Mouse (Mus musculus) left cerebral cortex, postnatal 14 days (tissue): Measurements from ENCODE around the gene Ntn4. TPM values are rescaled to one million over a fixed set of nuclear protein-coding genes. Genes with fewer than 3 reads are reported as not detected.
A peak's percentile ranks its signal among the peaks of the same experiment; 100 is the strongest.

Experiments
- DNase-seq, 2 experiments: peaks; one replicate each; pipeline ENCODE4 v3.0.0; 2021 to 2022; ENCODE audit warnings: low spot score in 2 of 2, mixed read lengths in 1 of 2
- intact Hi-C: fragments of 180-260 bp; cut with DNase I; formaldehyde crosslinking; loops from one replicate; pipeline ENCODE4 v1.15.1; 2025
- total RNA-seq, 2 experiments: library from RNA; stranded (reverse); gene quantifications; 2 replicates each; pipeline ENCODE4 v1.2.3; 2021

Ntn4 gene
- total RNA-seq, 2 experiments from 2014 or later = 11.7 to 16.1 TPM

DNA sequence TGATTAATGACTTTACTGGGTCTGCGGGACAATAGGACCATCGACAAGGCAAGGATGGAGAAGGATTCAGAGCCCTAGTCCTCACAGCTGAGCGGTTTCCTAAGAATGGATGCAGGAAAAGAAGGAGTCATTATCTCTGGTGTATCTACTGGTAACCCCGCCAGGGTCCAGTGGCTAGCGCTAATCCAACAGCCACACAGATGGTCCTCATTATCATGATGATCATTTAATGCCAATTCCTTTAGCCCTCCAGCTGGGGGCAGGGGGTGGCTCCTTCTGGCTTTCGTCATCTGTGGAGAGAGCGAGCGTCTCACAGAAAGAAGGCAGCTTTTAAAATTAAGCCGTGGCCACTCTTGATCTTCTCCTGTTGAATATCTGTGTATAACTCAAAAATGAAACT is 4.5 kb upstream of the Ntn4 start:
- no peak for DNase-seq

DNA sequence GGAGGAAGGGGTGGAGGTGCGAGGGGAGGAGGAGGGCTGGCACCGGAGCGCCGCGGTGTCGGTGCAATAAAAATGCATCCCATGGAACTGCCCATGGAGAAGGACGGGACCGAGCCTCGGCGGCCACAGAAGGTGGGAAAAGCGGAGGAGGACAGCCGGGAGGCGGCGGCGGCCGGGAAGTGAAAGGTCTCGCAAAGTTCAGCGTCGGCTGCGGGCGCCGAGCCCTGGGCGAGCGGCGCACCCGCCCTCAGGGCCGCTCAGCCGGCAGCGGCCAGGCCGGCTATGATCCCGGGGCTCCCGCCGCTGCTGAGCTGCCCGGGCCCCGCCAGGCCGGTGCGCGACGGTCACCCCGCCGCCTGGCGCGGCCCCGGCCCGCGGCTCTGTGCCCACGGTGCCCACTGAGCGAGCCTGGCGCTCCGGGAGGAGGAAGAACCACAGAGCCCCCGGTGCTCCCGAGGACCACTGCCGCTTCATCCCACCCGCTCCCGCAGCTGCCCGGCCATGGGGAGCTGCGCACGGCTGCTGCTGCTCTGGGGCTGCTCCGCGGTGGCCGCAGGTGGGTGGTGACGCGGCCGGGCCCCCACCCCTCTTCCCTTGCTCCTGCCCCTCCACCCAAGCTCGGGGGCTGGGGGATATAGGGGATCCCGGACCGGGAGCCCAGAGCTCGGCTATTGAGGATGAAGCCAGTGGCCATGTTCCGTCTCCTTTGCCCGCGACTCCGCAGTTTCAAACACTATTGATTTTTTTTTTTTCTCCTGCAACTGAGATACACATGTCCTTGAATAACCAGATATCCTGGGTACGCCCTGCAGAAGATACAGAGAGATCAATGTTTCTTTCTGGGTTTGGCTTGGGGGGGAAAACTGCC is 706 bp downstream of the Ntn4 start:
- intact Hi-C loops = no loop called here
- DNase-seq = no peak

More for the DNA sequence above, 4.5 kb upstream of the Ntn4 start:
- intact Hi-C loops = no loop called here

DNA sequence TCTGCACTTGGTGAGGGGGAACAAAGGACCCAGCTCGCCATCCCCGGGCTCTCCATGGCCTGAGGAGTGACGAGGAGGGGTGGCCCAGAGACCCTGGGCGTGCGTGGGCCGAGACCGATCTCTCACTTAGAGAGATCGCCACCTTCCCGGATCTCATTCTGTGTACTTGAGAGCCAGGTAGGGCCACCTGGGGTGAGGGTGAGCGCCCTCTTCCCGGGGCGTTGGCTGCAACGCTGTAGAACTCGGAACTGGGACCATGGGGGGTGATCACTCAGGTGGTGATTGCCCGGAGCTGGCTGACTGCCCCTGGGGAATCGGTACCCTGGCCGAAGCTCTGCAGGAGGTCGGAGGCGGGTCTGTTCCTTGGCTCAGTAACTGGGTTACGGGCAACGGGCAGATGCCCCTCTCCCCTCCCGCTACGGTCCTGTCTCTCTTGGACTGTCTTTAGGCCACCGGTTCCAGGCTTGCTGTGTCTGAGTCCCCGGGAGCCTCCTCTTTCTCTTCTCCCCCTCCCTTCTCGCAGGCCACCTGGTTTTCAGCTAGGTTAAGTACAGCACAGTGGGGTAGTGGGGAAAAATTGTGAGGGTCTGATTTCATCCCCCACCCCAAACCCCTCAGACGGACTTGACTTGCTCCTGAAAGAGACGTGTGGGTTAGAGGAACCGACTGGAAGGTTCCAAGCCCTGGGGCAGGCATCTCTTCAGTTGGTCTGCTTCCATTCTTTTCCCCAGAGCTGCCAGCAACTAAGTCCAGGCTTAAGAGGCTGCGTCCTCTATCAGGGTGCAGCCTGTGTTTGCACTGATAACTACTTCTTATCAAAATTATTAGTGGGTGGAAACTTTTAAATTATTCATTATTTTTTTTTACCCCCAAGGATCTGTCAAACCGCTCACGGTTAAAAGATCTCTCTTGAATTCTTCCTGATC is 1.6 kb downstream of the Ntn4 start:
- DNase-seq = no peak
- intact Hi-C loops = no loop called here

DNA sequence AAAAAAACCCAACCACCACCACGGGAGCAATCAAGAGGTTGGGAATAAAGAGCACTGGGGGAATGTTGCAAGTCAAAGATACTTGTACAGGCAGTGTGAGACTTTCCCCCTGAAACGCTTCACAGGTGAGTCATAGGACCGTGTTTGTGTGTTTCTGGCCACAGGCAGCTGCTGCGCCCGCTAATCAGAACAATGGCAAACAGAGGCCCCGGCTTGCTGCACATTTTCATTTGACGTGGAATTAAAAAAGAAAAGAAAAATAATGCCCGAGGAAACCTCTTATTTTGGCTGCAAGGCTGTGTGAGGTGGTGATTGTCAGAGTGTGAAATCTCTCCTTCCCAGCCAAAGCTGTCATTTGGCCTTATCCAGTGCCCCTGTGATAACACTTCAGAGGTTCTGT is 2.4 kb downstream of the Ntn4 start:
- intact Hi-C loops = no loop called here
- DNase-seq = no peak

DNA sequence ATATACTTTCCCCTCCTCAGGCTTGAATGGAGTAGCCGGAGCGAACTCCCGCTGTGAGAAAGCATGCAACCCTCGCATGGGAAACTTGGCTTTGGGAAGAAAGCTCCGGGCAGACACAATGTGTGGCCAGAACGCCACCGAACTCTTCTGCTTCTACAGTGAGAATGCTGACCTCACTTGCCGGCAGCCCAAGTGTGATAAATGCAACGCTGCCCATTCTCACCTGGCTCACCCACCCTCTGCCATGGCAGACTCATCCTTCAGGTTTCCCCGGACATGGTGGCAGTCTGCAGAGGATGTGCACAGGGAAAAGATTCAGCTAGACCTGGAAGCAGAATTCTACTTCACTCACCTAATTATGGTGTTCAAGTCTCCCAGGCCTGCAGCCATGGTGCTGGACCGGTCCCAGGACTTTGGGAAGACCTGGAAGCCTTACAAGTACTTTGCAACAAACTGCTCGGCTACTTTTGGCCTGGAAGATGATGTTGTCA is 4.0 kb downstream of the Ntn4 start:
- intact Hi-C loops = no loop called here
- no peak for DNase-seq

DNA sequence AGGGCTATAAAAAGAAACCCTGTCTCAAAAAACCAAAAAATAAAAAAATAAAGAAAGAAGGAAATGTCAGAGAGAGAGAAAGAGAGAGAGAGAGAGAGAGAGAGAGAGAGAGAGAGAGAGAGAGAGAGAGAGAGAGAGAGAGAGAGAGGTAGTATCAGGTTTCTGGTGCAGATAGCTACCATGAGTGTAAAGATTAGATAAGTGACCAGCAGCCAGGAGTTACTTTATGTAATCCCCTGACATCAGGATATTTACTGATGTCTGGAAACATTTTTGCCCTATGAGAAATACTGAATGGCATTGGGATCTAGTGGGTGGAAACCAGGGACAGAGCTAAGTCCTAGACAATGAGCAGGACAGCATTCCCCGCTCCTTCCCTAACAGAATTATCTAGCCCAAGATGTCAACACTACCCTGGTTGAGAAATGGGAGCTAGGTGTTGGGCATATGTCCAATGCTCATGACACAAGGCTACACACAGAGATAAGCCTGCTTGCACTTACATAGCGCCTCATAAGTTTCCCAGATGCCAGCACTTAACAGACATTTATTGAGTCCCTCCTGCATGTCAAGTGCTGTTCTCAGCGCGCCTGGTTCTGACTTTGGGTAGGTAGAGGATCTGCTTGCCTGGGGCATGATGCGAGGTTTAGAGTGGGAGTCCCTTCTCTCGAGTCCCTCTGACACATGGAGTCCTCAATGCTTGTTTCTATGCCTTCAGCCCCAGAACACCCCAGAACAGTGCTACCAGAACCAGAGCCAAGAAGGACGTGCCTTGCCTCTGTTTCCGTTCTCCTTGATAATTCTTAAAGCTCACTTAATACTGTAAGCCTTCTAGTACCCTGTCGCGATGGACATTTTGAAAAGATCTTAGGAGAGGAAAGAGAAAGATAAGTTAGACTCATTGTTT is 7.4 kb downstream of the Ntn4 start:
- intact Hi-C loops = no loop called here

DNA sequence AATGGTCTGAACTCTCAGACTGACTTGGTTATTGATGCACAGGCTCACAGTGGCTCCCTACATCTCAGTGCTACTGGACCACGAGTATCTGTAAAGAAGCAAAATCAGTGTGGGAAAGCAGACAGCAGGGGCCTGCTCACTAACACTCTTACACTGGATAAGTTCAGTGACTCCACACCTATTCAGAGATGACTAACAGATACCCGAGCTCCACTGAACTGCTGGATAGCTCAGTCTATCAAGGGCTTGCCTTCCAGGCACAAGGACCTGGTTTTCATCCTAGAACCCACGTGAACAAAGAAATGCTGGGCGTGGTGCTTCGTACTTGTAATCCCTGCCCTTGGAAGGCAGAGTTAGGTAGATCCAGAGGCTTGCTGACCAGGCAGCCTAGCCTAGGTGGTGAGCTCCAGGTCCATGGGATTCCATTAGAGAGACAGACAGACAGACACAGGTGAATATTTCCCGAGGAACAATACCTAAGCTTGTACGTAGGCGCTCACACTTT is 8.2 kb downstream of the Ntn4 start:
- intact Hi-C loops = no loop called here
- no peak for DNase-seq

More for the DNA sequence above, 7.4 kb downstream of the Ntn4 start:
- no peak for DNase-seq

DNA sequence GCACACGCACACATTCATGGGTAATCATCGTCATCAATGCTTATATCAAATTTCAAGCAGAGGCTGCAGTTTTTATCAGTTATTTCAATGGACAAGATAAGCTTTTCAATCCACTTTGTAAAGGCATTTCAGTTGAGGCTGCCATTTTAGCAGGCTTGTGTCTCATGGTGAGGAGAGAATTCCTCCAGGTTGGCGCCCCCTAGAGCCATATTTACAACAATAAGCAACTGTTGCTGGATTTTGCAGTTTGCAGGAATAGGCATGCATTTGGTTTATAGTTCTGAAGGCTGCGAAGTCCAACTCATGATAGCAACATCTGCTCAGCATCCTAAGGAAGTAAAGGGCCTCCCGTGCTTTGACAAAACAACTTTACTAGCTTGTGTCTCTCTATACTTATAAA is 8.6 kb downstream of the Ntn4 start:
- intact Hi-C loops = no loop called here
- no peak for DNase-seq

DNA sequence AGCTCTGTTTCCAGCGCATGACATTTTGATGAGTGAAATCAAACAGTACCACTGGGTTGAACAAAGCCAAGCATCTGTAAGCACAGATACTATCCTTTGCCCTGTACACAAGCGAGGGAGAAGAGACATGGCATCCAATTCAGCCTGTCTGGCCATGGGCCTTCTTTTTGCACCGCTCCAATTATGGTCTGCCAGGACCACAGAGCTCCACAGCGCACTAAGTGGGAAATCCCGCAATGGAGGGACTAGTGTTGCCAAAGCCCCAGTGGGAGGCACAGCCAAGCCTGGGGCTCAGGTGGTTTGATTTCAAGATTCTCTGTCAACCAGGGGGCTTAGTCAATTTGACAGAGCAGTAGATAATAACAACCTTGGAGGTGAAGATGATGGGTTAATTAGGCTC is 9.1 kb downstream of the Ntn4 start:
- intact Hi-C loops = no loop called here

DNA sequence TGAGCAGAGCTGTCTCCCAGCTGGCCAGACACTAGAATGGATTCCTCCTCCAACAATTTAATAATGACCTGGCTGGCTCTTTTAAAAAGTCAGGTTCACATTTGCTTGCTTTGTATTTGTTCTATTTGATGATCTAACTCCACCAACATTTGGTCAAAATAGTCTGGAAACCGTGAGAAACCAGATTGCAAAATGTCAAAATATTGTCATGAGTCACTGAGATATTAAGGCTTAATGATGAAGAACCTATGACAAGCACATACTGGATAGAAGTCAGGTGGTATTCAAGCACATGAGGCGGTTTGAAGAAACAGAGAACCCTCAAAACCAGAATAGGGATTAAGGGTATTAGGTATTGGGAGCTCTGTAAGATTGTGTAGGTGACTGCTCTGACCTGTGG is 12.8 kb downstream of the Ntn4 start:
- intact Hi-C loops = no loop called here
- DNase-seq = no peak

More for the DNA sequence above, 9.1 kb downstream of the Ntn4 start:
- no peak for DNase-seq

DNA sequence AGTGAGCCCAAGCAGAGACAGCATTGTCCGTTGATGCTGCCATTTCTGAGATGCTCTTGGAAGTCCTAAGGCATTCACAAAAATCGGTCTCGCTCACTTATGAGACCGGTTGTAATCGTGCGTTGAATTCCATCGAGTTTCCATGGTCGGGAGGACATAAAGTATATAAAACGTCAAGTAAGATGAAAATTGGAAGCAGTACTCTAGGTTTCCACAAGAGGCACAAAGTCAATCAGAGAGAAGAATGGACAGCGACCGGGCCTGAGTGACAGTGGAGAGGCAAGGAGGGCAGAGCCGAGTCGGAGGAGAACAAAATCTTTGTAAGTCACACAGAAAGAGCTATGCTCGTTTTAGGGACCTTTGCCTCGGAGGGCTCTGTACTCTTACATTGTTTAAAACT is 14.9 kb downstream of the Ntn4 start:
- no peak for DNase-seq
- intact Hi-C loops = no loop called here

DNA sequence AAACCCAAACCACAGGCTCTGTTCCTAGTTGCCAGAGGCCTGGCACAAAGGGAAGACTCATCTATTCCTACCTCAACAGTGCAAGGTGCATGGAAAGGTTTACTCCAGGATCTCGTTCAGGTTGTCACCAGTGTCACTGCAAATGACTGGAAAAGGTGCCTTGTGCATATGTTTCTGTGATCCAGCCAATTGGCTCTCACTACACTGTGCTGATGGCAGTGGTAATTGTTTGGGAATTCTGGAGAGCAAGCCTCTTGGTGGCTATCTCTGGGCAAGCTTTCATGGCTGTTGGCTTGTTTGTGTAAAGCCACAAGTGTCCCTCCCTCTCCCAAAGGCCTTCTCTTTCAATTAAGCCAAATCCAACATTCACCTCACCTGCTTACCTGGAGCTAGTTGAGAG is 19.3 kb downstream of the Ntn4 start:
- DNase-seq = no peak
- intact Hi-C loops = no loop called here

DNA sequence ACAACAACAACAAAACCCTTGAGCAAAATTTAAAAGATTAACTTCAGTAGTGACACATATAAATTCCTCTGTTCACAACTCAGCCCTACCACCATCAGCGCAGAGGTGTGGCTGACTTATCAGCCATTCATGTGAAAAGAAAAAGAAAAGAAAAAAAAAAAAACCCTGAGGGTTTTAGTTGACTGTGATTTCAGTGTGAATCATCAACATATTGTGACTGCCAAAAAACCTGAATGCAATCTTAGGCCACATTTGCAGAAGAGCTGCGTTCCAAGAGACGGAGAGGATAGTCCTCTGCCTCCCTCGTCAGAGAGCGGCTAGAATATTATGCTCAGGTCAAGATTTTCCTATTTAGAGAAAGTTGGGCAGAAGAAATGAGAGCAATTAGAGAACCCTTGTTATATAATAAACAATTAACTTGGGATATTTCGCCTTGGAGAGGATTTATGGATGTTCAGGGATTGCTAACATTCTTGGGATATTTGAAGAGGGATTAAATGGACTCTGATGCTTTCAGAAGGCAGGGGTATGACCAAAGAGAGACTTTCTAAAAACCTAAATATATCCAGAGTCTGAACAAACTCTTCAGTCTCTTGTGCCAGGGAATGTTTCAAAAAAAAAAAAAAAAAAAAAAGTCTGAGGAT is 21.0 kb downstream of the Ntn4 start:
- DNase-seq = no peak

DNA sequence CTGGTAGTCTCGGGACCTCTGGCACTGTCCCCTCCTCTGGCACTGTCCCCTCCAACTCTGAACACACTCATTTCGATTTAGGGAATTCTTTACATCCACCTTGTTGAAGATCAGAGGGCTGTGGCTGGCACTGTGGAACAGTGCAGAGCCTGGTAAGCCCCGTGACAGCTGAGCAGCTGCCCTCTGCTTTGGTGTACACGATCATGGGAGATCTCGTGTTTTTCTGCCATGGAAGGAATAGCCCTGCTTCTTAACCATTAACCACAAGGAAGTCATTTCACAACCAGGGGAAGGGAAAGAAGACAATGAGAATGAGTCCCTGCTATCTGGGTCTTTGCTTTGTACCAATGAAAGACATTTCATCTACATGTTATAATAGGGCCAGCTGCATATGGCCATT is 21.5 kb downstream of the Ntn4 start:
- intact Hi-C loops = no loop called here

More for the DNA sequence above, 21.0 kb downstream of the Ntn4 start:
- intact Hi-C loops = no loop called here

DNA sequence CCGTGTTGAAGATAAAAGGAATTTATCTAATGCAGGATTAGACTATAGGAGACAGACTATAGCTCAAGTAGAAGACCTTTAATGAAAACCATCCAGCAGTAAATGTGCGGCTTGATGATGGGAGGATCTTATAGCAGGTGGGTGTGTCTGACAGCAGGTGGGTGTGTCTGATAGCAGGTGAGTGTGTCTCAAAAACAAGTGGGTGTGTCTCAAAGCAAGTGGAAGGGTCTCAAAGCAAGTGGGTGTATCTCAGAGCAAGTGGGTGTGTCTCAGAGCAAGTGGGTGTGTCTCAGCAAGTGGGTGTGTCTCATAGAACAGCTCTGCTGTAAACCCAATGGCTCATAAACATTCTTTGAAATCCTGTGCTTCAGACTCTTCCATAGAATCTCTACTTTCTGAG is 25.7 kb downstream of the Ntn4 start:
- intact Hi-C loops = no loop called here

More for the DNA sequence above, 21.5 kb downstream of the Ntn4 start:
- DNase-seq = no peak

DNA sequence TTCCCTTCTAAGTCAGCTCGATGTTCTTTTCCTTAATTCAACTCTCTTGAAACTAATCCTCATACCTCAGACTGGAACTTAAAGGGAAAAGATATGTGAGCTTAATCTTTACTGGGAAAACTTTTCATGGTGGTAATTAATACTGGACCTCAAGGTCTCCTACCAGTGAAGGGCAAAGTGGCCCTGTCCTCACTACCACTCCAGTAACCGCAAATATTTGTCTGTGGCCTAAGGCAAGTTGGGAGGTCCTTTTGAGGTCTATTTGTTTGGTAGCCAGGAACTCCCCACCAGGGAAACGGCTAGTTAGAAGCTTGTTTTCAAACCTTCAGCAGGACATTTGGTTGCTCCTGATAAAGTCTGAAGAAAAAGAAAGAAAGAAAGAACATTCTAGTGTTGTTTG is 26.5 kb downstream of the Ntn4 start:
- intact Hi-C loops = no loop called here
- DNase-seq = no peak

More for the DNA sequence above, 25.7 kb downstream of the Ntn4 start:
- no peak for DNase-seq

DNA sequence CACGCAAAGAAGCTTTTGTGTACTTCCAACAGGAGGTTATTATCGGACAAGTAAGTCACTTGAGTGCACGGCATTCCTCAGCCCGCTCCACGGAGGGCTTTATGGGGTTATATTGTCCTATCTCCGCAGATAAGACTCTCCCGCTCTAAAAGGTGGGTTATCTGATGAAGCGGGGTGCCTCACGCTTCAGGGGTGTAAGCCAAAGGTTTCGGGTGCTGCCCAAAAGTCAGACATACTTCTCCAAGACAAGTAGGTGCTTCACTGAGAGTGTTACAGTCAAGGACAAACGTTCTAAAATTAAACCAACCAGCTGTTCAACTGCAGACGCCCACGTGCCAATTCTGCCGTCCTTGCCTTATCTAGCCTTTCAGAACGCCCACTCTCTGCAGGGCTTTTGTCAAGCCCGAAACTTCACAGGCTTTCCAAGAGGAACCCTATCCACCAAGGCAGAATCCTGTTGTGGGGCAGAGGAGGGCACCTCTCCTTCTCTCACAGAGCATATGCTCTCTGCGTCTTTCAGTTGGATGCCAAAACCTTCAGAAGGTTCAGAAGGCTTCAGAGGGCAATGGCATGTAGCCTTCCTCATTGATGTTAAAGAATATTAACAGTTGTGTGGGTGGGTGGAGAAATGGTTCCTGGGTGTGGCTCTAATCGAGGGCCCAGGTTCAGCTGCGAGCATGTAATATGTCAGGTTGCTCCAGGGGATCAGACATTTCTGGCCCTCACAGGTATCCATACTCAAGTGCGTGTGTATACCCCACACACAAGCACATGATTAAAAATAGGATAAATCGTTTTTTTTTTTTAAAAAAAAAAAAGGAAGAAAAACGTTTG is 32.4 kb downstream of the Ntn4 start:
- intact Hi-C loops = no loop called here
- DNase-seq = peak; percentile 55 to 64
